Mouse (Mus musculus) liver, embryonic 15.5 days (tissue): Measurements from ENCODE around the gene Nyap1. TPM values are rescaled to one million over a fixed set of nuclear protein-coding genes. Genes with fewer than 3 reads are reported as not detected.

Experiments used
- ATAC-seq: fragments of 200-750 bp; cut with Nextera tagmentation; 2 replicates; pipeline ENCODE4 v1.8.0; 2017; ENCODE audit warnings: moderate number of reproducible peaks, mild to moderate bottlenecking, moderate library complexity; ENCODE audit not compliant: insufficient read depth
- H3K27ac ChIP-seq: fragments of 300-500 bp; sonication (generic); replicated peaks from 2 replicates; pipeline ENCODE4 v1.5.1; 2015; ENCODE audit warnings: mild to moderate bottlenecking, inconsistent platforms
- H3K27me3 ChIP-seq: fragments of 300-500 bp; sonication (generic); 2 replicates; pipeline ENCODE4 v1.6.1; 2015; ENCODE audit warnings: mild to moderate bottlenecking, inconsistent platforms
- H3K36me3 ChIP-seq: fragments of 300-500 bp; sonication (generic); replicated peaks from 2 replicates; pipeline ENCODE4 v1.6.1; 2015; ENCODE audit warnings: moderate library complexity, mild to moderate bottlenecking, inconsistent platforms
- H3K4me1 ChIP-seq: fragments of 300-500 bp; sonication (generic); replicated peaks from 2 replicates; pipeline ENCODE4 v1.6.1; 2015; ENCODE audit warnings: inconsistent platforms
- H3K4me2 ChIP-seq: fragments of 300-500 bp; sonication (generic); 2 replicates; pipeline ENCODE4 v1.6.1; 2015; ENCODE audit warnings: moderate library complexity, mild to moderate bottlenecking, inconsistent platforms
- H3K4me3 ChIP-seq: fragments of 300-500 bp; sonication (generic); replicated peaks from 2 replicates; pipeline ENCODE4 v1.5.1; 2015; ENCODE audit warnings: mild to moderate bottlenecking, inconsistent platforms
- H3K9ac ChIP-seq: fragments of 300-500 bp; sonication (generic); 2 replicates; pipeline ENCODE4 v1.6.1; 2015; ENCODE audit warnings: moderate library complexity, mild to moderate bottlenecking, inconsistent platforms
- H3K9me3 ChIP-seq: fragments of 300-500 bp; sonication (generic); replicated peaks from 2 replicates; pipeline ENCODE4 v1.6.1; 2016; ENCODE audit warnings: inconsistent platforms
- WGBS: fragments of 180-500 bp; shearing (Covaris S2); methylation state at CpG from one replicate; pipeline ENCODE4 v1.1.7; 2015; ENCODE audit warnings: mixed read lengths; ENCODE audit not compliant: insufficient replicate concordance; 5-methylcytosine and 5-hydroxymethylcytosine counted together
- polyA plus RNA-seq: library from polyadenylated mRNA; unstranded; fragments of >200 nt; fragmentation: Nextera tagmentation; extraction: Ambion mirVana; gene quantifications from 2 replicates; pipeline ENCODE4 v1.2.1, GENCODE M21; 2015

The Nyap1 gene
- polyA plus RNA-seq, 1 experiment from 2014 or later: 0.39 TPM

DNA sequence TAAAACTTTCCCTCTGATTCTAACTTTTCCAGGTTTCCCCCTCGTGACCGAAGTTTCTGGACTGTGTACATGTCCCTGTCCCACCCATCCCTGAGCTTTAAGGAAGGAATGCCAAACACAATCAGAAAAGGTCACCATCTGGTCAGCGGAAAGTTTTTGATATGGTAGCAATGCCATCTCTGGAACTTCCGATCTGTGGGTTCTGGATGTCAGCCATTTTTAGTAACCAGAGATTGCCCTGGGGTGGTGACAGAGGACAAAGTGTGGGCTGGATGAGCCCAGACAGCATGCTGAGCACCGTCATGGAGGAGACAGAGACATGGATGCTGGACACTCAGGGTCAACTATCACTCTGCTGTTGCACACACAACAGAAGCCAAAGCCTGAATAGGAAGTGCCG is 22.3 kb downstream of the Nyap1 start:
- ATAC-seq: no peak
- H3K4me3 ChIP-seq: no peak overlapping the region
- H3K36me3 ChIP-seq: no peaks in the 10 kb centered on the region
- H3K27me3 ChIP-seq: peaks cover 29% of the 10 kb centered on the region
- H3K4me2 ChIP-seq: peak overlapping the region; percentile 21; the same call in 1 of the 2 replicates
- WGBS: 54% methylated on average over 6 of the region's 6 CpGs
- peak overlapping the region; percentile 2; the same call in 1 of the 2 replicates for H3K9ac ChIP-seq
- no peak overlapping the region for H3K27ac ChIP-seq
- peaks cover 31% of the 10 kb centered on the region for H3K4me1 ChIP-seq
- H3K9me3 ChIP-seq: no peaks in the 10 kb centered on the region

GRCm38 (mm10) chr5:137718020-137718790 is 23.2 kb downstream of the Nyap1 start:
- no peak overlapping the region for H3K9ac ChIP-seq
- H3K27ac ChIP-seq: no peak overlapping the region
- 41% methylated on average over 8 of the region's 8 CpGs for WGBS
- no peak for ATAC-seq
- peak overlapping the region; percentile 21; the same call in 1 of the 2 replicates for H3K4me2 ChIP-seq
- H3K9me3 ChIP-seq: no peaks in the 10 kb centered on the region
- peaks cover 23% of the 10 kb centered on the region for H3K27me3 ChIP-seq
- no peak overlapping the region for H3K4me3 ChIP-seq
- H3K36me3 ChIP-seq: no peaks in the 10 kb centered on the region
- peaks cover 31% of the 10 kb centered on the region for H3K4me1 ChIP-seq

- 71% methylated on average over 8 of the region's 8 CpGs for WGBS
- Histone ChIP-seq H3K9ac (no peak overlapping the region), H3K4me3 (no peak overlapping the region), H3K27me3 (peaks cover 5% of the 10 kb centered on the region; the same call in 1 of the 2 replicates), H3K36me3 (no peaks in the 10 kb centered on the region), H3K4me2 (no peak overlapping the region), H3K27ac (no peak overlapping the region), H3K9me3 (no peaks in the 10 kb centered on the region), H3K4me1 (peaks cover 26% of the 10 kb centered on the region)
- no peak for ATAC-seq
These were observed 25.7 kb downstream of the Nyap1 start for GRCm38 (mm10) chr5:137715685-137716084.

DNA sequence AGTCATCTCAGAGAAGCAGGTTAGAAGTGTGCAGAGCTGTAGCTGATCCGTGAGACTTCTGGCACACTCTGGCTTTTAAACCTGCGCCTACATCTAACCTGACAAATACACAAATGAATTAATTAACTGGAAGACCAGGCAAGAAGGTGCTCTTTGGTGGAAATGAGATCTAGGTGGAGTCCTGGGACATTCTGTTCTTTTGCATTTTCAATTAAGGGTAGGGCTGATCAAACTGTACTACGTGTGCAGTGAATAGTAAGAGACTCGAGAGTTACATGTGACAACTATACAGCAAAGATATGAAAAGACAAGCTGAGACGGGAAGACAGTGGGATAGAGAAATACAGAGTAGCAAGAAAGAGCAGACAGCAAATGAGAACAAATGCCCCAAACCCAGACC is 28.0 kb downstream of the Nyap1 start:
- no peak for ATAC-seq
- Histone ChIP-seq H3K4me1 (peaks cover 8% of the 10 kb centered on the region), H3K4me3 (no peak overlapping the region), H3K9ac (no peak overlapping the region), H3K9me3 (no peaks in the 10 kb centered on the region), H3K27me3 (peaks cover 5% of the 10 kb centered on the region; the same call in 1 of the 2 replicates), H3K4me2 (no peak overlapping the region), H3K36me3 (no peaks in the 10 kb centered on the region), H3K27ac (no peak overlapping the region)
- WGBS: 63% methylated on average over 5 of the region's 5 CpGs

DNA sequence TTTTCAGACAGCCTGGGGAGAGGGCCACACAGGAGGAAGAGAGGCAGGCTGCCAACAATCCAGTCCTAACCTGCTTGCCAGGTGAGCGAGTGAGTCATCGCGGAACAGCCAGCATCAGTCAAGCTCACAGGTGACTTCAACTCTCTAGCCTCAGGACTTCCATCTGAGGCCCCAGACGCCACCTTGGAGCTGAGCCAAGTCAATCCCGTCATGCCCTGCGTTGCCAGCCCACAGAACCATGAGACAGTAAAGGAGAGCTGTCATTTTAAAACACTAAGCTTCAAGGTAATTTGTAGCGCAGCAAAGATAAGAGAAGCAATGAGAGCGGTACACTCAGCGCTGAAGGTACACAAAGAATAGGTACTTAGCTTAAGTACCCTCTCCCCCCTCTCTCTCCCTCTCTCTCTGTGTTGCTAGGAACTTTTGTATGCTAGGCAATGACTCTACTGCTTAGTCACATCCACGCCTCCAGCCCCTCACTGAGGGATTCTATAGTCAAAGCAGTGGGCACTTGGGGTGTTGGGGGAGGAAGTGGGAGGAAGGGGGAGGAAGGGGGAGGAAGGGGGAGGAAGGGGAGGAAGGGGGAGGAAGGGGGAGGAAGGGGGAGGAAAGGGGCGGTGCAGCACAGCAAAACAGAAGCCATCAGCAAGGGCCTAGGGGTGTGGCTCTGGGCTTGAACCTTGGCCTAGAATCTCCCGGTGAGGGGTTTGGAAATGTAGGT is 34.3 kb downstream of the Nyap1 start:
- peak overlapping the region; percentile 64 for H3K27ac ChIP-seq
- H3K4me2 ChIP-seq: peak overlapping the region; percentile 23
- H3K27me3 ChIP-seq: no peaks in the 10 kb centered on the region
- H3K9ac ChIP-seq: no peak overlapping the region; the same call in 1 of the 2 replicates
- 39% methylated on average over 12 of the region's 12 CpGs for WGBS
- H3K4me3 ChIP-seq: no peak overlapping the region
- peaks cover 32% of the 10 kb centered on the region for H3K4me1 ChIP-seq
- H3K9me3 ChIP-seq: no peaks in the 10 kb centered on the region
- no peaks in the 10 kb centered on the region for H3K36me3 ChIP-seq
- peak; percentile 64 for ATAC-seq

- Histone ChIP-seq H3K9ac (no peak overlapping the region), H3K9me3 (no peaks in the 10 kb centered on the region), H3K27ac (peak overlapping the region; percentile 51), H3K36me3 (no peaks in the 10 kb centered on the region), H3K27me3 (no peaks in the 10 kb centered on the region), H3K4me3 (no peak overlapping the region), H3K4me2 (0 out of 2 replicates have a peak overlapping the region, but pooled peaks have one; percentile 14), H3K4me1 (peaks cover 37% of the 10 kb centered on the region)
- 22% methylated on average over 6 of the region's 6 CpGs for WGBS
- ATAC-seq: no peak
These were observed 36.2 kb downstream of the Nyap1 start for GRCm38 (mm10) chr5:137705242-137705641.

DNA sequence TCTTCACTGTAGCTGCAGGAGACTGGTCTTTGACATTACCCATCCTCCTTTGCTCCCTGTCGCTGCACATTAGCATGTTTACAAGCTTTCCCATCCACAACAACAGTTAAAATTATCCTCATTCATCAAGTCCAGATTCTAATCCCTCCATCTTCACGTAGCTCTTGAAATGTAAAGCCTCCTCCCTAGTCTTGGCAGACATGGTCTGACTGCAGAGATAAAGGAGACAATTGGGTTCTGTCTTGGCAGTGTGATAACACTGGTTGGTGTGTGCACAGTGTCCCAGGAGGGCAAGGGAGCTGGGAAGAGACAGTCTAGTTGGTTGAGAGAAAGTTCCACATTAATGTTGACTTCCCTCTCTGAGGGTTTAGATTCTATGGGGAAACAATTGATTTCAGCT is 41.6 kb downstream of the Nyap1 start:
- H3K27ac ChIP-seq: peak overlapping the region; percentile 34; the same call in 1 of the 2 replicates
- no peak overlapping the region for H3K4me3 ChIP-seq
- no peaks in the 10 kb centered on the region for H3K36me3 ChIP-seq
- peaks cover 16% of the 10 kb centered on the region for H3K4me1 ChIP-seq
- peak; percentile 84 for ATAC-seq
- H3K9me3 ChIP-seq: no peaks in the 10 kb centered on the region
- no peaks in the 10 kb centered on the region for H3K27me3 ChIP-seq
- H3K9ac ChIP-seq: no peak overlapping the region
- H3K4me2 ChIP-seq: no peak overlapping the region; the same call in 1 of the 2 replicates
- 15% methylated on average over 2 of the region's 2 CpGs for WGBS

- no peak for ATAC-seq
These were observed 42.3 kb downstream of the Nyap1 start for GRCm38 (mm10) chr5:137699080-137699479.

GRCm38 (mm10) chr5:137695930-137696329 is 45.5 kb downstream of the Nyap1 start:
- no peaks in the 10 kb centered on the region for H3K36me3 ChIP-seq
- H3K9ac ChIP-seq: no peak overlapping the region
- no peak overlapping the region for H3K4me2 ChIP-seq
- H3K4me1 ChIP-seq: peaks cover 16% of the 10 kb centered on the region
- WGBS: 24% methylated on average over 4 of the region's 4 CpGs
- H3K27ac ChIP-seq: no peak overlapping the region
- no peaks in the 10 kb centered on the region for H3K27me3 ChIP-seq
- H3K4me3 ChIP-seq: no peak overlapping the region
- ATAC-seq: no peak
- no peaks in the 10 kb centered on the region for H3K9me3 ChIP-seq

More at GRCm38 (mm10) chr5:137699080-137699479, 42.3 kb downstream of the Nyap1 start:
- Histone ChIP-seq H3K4me2 (no peak overlapping the region), H3K36me3 (no peaks in the 10 kb centered on the region), H3K4me3 (no peak overlapping the region), H3K27ac (no peak overlapping the region), H3K9me3 (no peaks in the 10 kb centered on the region), H3K4me1 (peaks cover 16% of the 10 kb centered on the region), H3K9ac (no peak overlapping the region), H3K27me3 (no peaks in the 10 kb centered on the region)
- 57% methylated on average over 3 of the region's 3 CpGs for WGBS

- WGBS: 75% methylated on average over 3 of the region's 3 CpGs
- ATAC-seq: no peak
- no peaks in the 10 kb centered on the region for H3K36me3 ChIP-seq
- H3K27ac ChIP-seq: no peak overlapping the region
- H3K4me2 ChIP-seq: no peak overlapping the region
- H3K9ac ChIP-seq: no peak overlapping the region
- no peaks in the 10 kb centered on the region for H3K9me3 ChIP-seq
- H3K27me3 ChIP-seq: no peaks in the 10 kb centered on the region
- H3K4me1 ChIP-seq: peaks cover 16% of the 10 kb centered on the region
- H3K4me3 ChIP-seq: no peak overlapping the region
These were observed 46.6 kb downstream of the Nyap1 start for GRCm38 (mm10) chr5:137694796-137695195.

- no peaks in the 10 kb centered on the region for H3K9me3 ChIP-seq
- H3K4me3 ChIP-seq: no peak overlapping the region
- WGBS: 15% methylated on average over 1 of the region's 1 CpGs
- H3K27ac ChIP-seq: no peak overlapping the region
- no peaks in the 10 kb centered on the region for H3K36me3 ChIP-seq
- no peak for ATAC-seq
- no peak overlapping the region for H3K4me2 ChIP-seq
- H3K27me3 ChIP-seq: no peaks in the 10 kb centered on the region
- H3K4me1 ChIP-seq: peaks cover 36% of the 10 kb centered on the region
- no peak overlapping the region for H3K9ac ChIP-seq
These were observed 49.5 kb downstream of the Nyap1 start for GRCm38 (mm10) chr5:137691881-137692280.
